Mouse (Mus musculus) embryonic facial prominence, embryonic 11.5 days (tissue): ENCODE results near the gene Cox8a. TPM values are rescaled to one million over a fixed set of nuclear protein-coding genes. Genes with fewer than 3 reads are reported as not detected.

Experiments
- ATAC-seq: fragments of 200-750 bp; cut with Nextera tagmentation; replicated peaks from 2 replicates; pipeline ENCODE4 v1.8.0; 2017; ENCODE audit warnings: low read depth; ENCODE audit not compliant: insufficient number of reproducible peaks, low FRiP score, low TSS enrichment
- DNase-seq: peaks from one replicate; pipeline ENCODE4 v3.0.0-alpha.2; 2015; ENCODE audit warnings: low spot score
- H3K27ac ChIP-seq: fragments of 300-500 bp; sonication (generic); replicated peaks from 2 replicates; pipeline ENCODE4 v1.5.1; 2014; ENCODE audit warnings: mild to moderate bottlenecking, low read depth, low read length, control low read depth
- H3K27me3 ChIP-seq: fragments of 300-500 bp; sonication (generic); 2 replicates; pipeline ENCODE4 v1.6.1; 2014; ENCODE audit warnings: mild to moderate bottlenecking, low read length, moderate library complexity, mixed read lengths; ENCODE audit not compliant: control insufficient read depth, insufficient read depth
- H3K36me3 ChIP-seq: fragments of 300-500 bp; sonication (generic); replicated peaks from 2 replicates; pipeline ENCODE4 v1.6.1; 2014; ENCODE audit warnings: low read depth, mild to moderate bottlenecking, low read length, moderate library complexity, mixed read lengths; ENCODE audit not compliant: control insufficient read depth, insufficient read depth
- H3K4me1 ChIP-seq: fragments of 300-500 bp; sonication (generic); 2 replicates; pipeline ENCODE4 v1.6.1; 2014; ENCODE audit warnings: low read length, mixed read lengths; ENCODE audit not compliant: control insufficient read depth, insufficient read depth
- H3K4me2 ChIP-seq: fragments of 300-500 bp; sonication (generic); 2 replicates; pipeline ENCODE4 v1.6.1; 2014; ENCODE audit warnings: low read depth, mild to moderate bottlenecking, control low read depth, low read length, moderate library complexity
- H3K4me3 ChIP-seq: fragments of 300-500 bp; sonication (generic); 2 replicates; pipeline ENCODE4 v1.5.1; 2014; ENCODE audit warnings: low read depth, low read length, control low read depth
- H3K9ac ChIP-seq: fragments of 300-500 bp; sonication (generic); replicated peaks from 2 replicates; pipeline ENCODE4 v1.6.1; 2014; ENCODE audit warnings: mild to moderate bottlenecking, control low read depth, low read length
- H3K9me3 ChIP-seq: fragments of 300-500 bp; sonication (generic); replicated peaks from 2 replicates; pipeline ENCODE4 v1.6.1; 2016; ENCODE audit warnings: mild to moderate bottlenecking, low read length, inconsistent platforms, mixed read lengths; ENCODE audit not compliant: control insufficient read depth
- WGBS: fragments of 180-500 bp; shearing (Covaris S2); extraction: QIAGEN DNeasy Blood & Tissue Kit; methylation state at CpG from one replicate; pipeline ENCODE4 v1.1.7; 2014; 5-methylcytosine and 5-hydroxymethylcytosine counted together
- polyA plus RNA-seq: library from polyadenylated mRNA; unstranded; fragments of >200 nt; fragmentation: Nextera tagmentation; extraction: Ambion mirVana; gene quantifications from 2 replicates; pipeline ENCODE4 v1.2.1, GENCODE M21; 2014

The Cox8a gene
- polyA plus RNA-seq, 1 experiment from 2014 or later: 741 TPM

DNA sequence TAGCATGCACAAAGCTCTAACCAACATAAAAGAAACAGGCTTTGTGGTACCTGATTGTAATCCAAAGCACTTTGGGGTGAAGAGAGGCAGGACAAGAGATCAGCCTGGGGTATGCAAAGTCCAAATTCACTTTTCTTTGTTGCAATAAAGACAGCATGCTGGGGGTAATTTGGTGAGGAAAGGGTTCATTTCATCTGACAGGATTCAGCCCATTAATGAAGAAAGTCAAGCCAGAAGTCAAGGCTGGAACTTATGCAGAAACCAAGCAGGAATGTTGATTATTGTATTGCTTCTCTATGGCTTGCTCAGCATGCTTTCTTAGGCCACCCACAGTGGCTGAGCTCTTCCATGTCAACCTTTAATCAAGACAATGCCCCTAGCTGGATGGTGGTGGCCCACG lies 44.1 kb upstream of the Cox8a start:
- Histone ChIP-seq H3K4me2 (no peak overlapping the region), H3K4me1 (peaks cover 14% of the 10 kb centered on the region), H3K4me3 (no peak overlapping the region), H3K27me3 (no peaks in the 10 kb centered on the region), H3K36me3 (no peaks in the 10 kb centered on the region), H3K27ac (no peak overlapping the region), H3K9ac (no peak overlapping the region), H3K9me3 (no peaks in the 10 kb centered on the region)
- DNase-seq (no peak), ATAC-seq (no peak)
- WGBS: 88% methylated on average over 1 of the region's 1 CpGs

GRCm38 (mm10) chr19:7257881-7258280 lies 40.5 kb upstream of the Cox8a start:
- Histone ChIP-seq H3K27ac (no peak overlapping the region), H3K9ac (no peak overlapping the region), H3K36me3 (no peaks in the 10 kb centered on the region), H3K4me2 (no peak overlapping the region), H3K4me3 (no peak overlapping the region), H3K9me3 (no peaks in the 10 kb centered on the region), H3K27me3 (no peaks in the 10 kb centered on the region), H3K4me1 (no peaks in the 10 kb centered on the region)
- WGBS: 80% methylated on average over 5 of the region's 5 CpGs
- DNase-seq: no peak
- ATAC-seq: no peak

GRCm38 (mm10) chr19:7246021-7246420 lies 28.6 kb upstream of the Cox8a start:
- Histone ChIP-seq H3K4me2 (no peak overlapping the region), H3K4me3 (no peak overlapping the region), H3K27me3 (no peaks in the 10 kb centered on the region), H3K4me1 (no peaks in the 10 kb centered on the region), H3K27ac (no peak overlapping the region), H3K36me3 (no peaks in the 10 kb centered on the region), H3K9me3 (no peaks in the 10 kb centered on the region), H3K9ac (no peak overlapping the region)
- ATAC-seq: no peak
- WGBS: 75% methylated on average over 3 of the region's 3 CpGs
- no peak for DNase-seq

DNA sequence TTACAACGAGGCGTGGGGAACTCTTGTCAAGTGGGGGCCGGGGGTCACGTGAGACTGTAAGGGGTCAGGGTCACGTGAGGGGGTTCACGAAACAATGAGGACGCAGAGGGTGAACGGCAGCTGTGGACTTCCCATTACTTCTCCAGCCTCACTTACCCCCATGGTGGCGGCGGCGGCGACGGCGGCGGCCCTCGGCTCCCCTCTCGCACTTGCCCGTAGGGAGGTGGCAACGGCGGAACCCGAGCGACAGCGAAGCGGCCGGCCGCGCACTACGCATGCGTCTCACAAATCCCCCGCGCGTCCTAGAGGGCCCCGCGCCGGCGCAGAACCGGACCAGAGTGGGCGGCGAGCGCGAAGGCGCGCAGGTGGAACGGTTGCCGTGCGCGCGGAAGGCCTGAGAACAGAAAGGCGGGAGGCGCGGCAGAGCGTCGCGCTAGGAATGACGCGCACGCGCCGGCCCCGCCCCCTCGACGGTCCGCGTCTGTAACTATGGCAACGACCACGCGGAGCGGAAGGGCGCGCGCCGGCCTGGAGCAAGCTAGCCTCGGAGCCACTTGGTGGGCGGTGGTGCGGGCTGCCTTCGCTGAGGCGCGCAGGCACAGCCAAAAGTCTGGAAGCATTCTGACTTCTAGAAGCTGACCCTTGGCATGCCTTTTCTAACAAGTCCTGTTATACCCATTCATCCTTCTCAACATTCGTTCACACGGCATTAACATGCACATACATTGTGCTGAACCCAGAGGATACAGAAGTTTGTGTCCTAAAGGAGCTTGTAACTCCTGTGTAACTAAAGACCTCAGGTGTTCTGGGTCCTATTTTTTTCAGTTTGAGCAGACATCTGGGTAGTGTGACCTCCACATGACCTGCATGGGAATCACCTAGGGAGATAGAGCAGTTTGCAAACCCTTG lies 23.6 kb upstream of the Cox8a start, which contains the start of gene Naa40:
TSS of gene Naa40 (minus strand) at position 402 of the 909 bp plus-strand sequence.
- H3K4me2 ChIP-seq: peak within 1 kb of the TSS; percentile 90
- DNase-seq (peak; percentile 96), ATAC-seq (peak; percentile 93)
- peak within 1 kb of the TSS; percentile 75 for H3K4me3 ChIP-seq
- no peaks in the 10 kb centered on the region for H3K36me3 ChIP-seq
- no peaks in the 10 kb centered on the region for H3K27me3 ChIP-seq
- peak within 1 kb of the TSS; percentile 86 for H3K9ac ChIP-seq
- H3K9me3 ChIP-seq: no peaks in the 10 kb centered on the region
- peak within 1 kb of the TSS; percentile 70 for H3K27ac ChIP-seq
- no peaks in the 10 kb centered on the region; the same call in 1 of the 2 replicates for H3K4me1 ChIP-seq
- under 1% methylated on average over 80 of the region's 80 CpGs for WGBS

- Histone ChIP-seq H3K9me3 (no peaks in the 10 kb centered on the region), H3K4me2 (peak overlapping the region; percentile 90), H3K4me1 (no peaks in the 10 kb centered on the region; the same call in 1 of the 2 replicates), H3K9ac (peak overlapping the region; percentile 86), H3K27ac (peak overlapping the region; percentile 70; the same call in 1 of the 2 replicates), H3K36me3 (no peaks in the 10 kb centered on the region), H3K4me3 (peak overlapping the region; percentile 75), H3K27me3 (no peaks in the 10 kb centered on the region)
- DNase-seq (peak; percentile 6), ATAC-seq (0 out of 2 replicates have a peak, but pooled peaks have one; percentile 2)
- WGBS: 5% methylated on average over 13 of the region's 13 CpGs
Measured at GRCm38 (mm10) chr19:7240291-7240690, 22.9 kb upstream of the Cox8a start.

- WGBS: 89% methylated on average over 3 of the region's 3 CpGs
- Histone ChIP-seq H3K9me3 (no peaks in the 10 kb centered on the region), H3K4me1 (no peaks in the 10 kb centered on the region; the same call in 1 of the 2 replicates), H3K27ac (no peak overlapping the region), H3K9ac (peak overlapping the region; percentile 86), H3K4me2 (peak overlapping the region; percentile 90; the same call in 1 of the 2 replicates), H3K27me3 (no peaks in the 10 kb centered on the region), H3K4me3 (no peak overlapping the region), H3K36me3 (no peaks in the 10 kb centered on the region)
- no peak for ATAC-seq
- DNase-seq: no peak
Measured at GRCm38 (mm10) chr19:7239574-7239973, 22.2 kb upstream of the Cox8a start.

DNA sequence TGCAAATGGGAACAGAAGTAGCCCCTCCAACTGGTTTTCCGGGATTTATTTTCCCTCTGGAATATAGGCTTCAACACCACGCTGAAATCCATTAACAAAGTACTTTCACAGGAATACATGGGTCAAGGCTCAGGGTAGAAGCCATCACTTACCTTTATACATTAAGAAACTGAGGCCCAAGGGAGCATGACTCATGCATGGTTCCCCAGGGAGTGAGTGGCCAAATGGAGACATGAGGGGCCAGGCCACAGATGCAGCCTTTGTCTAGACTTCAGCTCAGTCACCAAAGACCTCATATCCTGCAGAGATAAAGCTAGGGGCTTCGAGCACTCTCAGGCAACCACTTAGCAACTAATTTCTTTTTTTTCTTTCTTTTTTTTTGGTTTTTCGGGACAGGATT lies 19.3 kb upstream of the Cox8a start:
- H3K9ac ChIP-seq: no peak overlapping the region
- 92% methylated on average over 4 of the region's 4 CpGs for WGBS
- no peak overlapping the region for H3K27ac ChIP-seq
- peaks cover 4% of the 10 kb centered on the region for H3K36me3 ChIP-seq
- H3K9me3 ChIP-seq: no peaks in the 10 kb centered on the region
- ATAC-seq (no peak), DNase-seq (no peak)
- H3K4me3 ChIP-seq: no peak overlapping the region
- no peaks in the 10 kb centered on the region; the same call in 1 of the 2 replicates for H3K4me1 ChIP-seq
- no peaks in the 10 kb centered on the region for H3K27me3 ChIP-seq
- H3K4me2 ChIP-seq: no peak overlapping the region

GRCm38 (mm10) chr19:7236011-7236410 lies 18.6 kb upstream of the Cox8a start:
- Histone ChIP-seq H3K4me1 (no peaks in the 10 kb centered on the region; the same call in 1 of the 2 replicates), H3K4me2 (no peak overlapping the region), H3K4me3 (no peak overlapping the region), H3K9ac (no peak overlapping the region), H3K27ac (no peak overlapping the region), H3K9me3 (no peaks in the 10 kb centered on the region), H3K27me3 (no peaks in the 10 kb centered on the region), H3K36me3 (peaks cover 4% of the 10 kb centered on the region)
- ATAC-seq (no peak), DNase-seq (no peak)
- 93% methylated on average over 2 of the region's 2 CpGs for WGBS
